Mouse (Mus musculus) large intestine, adult 2 months (tissue): ENCODE measurements at regions not wholly inside any gene's neighbourhood (a gene's known extent, or its start where the extent isn't known, plus 50 kb on each side); places are given as distances from the start of the nearest gene placed in this dataset.

Source experiments
- DNase-seq: peaks from one replicate; pipeline ENCODE4 v3.0.0-alpha.2; 2012; ENCODE audit warnings: low read depth, low spot score
- WGBS: fragments of 180-500 bp; shearing (Covaris S2); methylation state at CpG from one replicate; pipeline ENCODE4 v1.1.7; 2018; 5-methylcytosine and 5-hydroxymethylcytosine counted together

GRCm38 (mm10) chr13:16645311-16645710 lies 633.7 kb downstream of the Inhba start:
- 66% methylated on average over 3 of the region's 3 CpGs for WGBS
- DNase-seq = no peak

GRCm38 (mm10) chr13:16646056-16646455 lies 634.4 kb downstream of the Inhba start:
- DNase-seq = no peak

DNA sequence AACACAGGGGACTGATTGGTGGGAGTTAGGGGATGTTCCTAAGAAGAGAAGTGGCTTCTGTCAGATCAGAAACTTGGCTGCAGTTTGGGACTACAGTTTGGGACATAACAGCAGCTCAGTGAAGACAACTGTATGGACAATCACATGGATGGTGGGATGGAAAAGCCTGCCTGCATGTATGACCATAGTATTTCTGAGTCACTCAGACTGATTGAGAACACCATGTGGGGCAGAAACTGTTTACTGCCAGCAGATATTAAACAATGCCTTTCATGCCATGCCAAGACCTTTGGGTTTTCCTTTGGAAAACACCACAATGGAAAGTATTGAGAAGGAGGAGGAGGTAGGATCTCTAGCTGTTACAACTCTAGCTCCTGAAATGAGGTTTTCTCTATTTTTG lies 635.0 kb downstream of the Inhba start:
- no peak for DNase-seq

- no peak for DNase-seq
- 63% methylated on average over 4 of the region's 4 CpGs for WGBS
Measured at GRCm38 (mm10) chr13:16656110-16656509, 644.5 kb downstream of the Inhba start.

DNA sequence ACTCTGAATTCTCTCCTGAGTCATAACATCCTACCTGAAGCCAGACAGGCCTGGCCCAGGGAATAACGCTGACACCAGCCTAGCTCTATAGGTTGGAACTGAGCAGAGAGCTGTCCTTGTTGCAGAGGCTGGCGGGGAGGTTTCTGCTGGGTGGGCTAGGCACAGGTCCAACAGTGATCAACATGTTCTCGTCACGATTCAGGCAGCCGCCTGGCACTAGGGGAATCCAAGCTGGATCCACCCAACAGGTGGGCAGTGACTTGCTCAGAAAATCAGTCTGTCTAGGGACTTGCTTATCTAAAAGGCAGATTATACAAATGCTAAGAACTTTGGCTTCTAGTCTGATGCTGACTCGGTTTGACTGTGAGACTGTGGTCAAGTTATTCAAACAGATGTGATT lies 648.2 kb downstream of the Inhba start:
- 73% methylated on average over 6 of the region's 6 CpGs for WGBS
- no peak for DNase-seq

DNA sequence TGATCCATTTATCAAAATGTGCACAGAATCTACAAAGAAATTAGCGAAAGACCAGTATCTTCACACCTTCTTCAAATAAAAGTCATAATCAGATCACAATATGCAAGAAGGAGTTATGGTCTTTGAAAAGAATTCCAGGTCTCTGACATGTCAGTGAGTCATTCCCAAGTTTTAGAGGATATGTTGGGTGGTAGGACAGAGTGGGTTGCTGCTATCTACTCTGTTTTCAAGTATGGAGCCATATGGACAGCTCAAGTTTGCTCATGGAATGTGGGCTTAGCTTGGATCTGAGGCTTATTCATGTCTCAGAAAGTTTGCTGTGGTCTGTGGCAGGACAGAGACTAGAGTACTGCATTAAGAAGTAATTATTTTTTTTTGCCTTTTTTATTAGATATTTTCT lies 657.0 kb downstream of the Inhba start:
- no peak for DNase-seq
- 92% methylated on average over 1 of the region's 1 CpGs for WGBS

GRCm38 (mm10) chr13:16669281-16669680 lies 657.6 kb downstream of the Inhba start:
- 98% methylated on average over 1 of the region's 1 CpGs for WGBS
- no peak for DNase-seq

DNA sequence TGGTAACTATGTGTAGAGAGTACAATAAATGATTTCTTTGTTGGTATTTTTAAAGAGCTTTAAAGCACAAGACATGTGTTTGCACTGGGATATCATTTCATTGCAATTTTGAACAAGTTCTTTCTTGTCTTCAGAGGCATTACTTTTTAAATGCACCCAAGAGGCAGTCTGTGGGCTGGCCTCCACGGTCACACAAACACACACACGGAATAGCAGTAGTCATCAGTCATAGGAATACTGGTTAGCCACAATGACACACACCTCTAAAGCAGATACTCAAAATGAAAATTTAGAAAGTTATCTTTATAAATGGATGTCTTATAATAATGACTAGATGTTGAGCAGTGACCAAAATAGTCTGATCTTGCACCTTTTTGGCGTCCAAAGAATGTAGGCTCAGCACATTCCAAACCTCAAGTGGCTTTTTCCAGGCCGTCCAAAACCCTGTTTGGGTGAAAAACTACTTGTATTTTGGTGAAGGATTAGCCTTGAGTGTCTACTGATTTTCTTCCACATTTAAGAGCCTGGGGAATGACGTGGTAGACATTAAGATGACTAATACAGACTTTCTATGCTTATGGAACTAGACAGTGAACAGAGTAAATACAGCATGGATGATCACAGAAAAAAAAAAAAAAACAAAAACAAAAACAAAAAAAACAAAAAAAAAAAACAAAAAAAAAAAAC lies 658.5 kb downstream of the Inhba start:
- no peak for DNase-seq
- WGBS = 63% methylated on average over 5 of the region's 5 CpGs

- DNase-seq = no peak
Measured at GRCm38 (mm10) chr13:16670736-16671135, 659.1 kb downstream of the Inhba start.

- no peak for DNase-seq
- 80% methylated on average over 1 of the region's 1 CpGs for WGBS
Measured at GRCm38 (mm10) chr13:16676873-16677272, 665.2 kb downstream of the Inhba start.

DNA sequence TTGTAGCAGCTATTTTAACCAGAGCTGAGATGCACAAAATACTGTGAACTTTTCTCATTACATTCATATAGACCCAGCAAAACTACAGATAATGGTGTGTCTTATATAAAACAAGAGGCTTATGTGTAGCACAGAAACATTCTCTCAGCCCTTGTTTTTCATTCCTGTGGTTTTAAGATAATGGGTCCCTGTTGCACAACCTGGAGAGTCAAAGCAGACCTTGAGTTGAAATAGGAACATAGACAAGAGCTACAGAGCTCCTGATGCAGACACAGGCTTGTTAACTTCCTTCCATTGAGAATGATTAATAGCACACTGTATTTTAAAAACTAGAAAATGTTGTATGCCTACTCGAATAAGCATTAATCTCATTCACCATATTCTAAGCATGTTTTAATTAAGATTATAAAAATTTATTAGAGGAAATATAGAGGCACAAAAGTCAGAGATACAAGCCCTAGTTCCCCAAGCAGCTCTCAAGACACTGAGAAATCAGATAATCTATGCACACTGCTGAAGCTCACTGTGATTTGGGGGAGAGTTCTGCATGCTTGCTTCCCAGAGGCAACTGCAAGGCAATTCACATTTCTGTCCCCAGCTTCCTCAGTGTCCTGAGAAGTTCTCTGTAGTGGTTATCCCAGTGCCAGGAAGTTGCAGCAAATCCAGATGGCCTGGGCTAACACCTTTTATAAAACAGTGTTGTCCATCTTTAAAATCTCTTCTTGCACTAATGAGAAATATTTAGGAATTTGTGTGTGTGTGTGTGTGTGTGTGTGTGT lies 666.8 kb downstream of the Inhba start:
- no peak for DNase-seq
- WGBS = 66% methylated on average over 1 of the region's 1 CpGs

DNA sequence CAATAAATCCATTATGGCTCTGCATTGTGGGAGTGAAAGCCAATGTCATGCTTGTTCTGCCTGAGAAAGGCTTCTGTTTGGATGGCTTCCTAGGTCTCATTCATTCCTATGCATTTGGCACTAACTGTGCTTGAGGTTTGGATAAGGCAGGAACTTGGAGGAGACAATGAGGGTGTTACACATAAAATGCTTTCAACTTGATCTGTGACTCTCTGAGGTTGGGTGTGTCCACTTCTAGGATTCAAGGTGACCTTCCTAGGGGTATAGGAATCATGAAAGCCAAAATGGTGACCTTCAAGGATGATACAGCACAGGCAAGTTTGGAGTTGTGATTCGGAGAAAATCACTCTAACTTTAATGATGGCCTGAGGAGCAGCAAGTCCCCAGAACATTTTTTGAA lies 682.5 kb downstream of the Inhba start:
- no peak for DNase-seq
- WGBS = 92% methylated on average over 1 of the region's 1 CpGs

DNA sequence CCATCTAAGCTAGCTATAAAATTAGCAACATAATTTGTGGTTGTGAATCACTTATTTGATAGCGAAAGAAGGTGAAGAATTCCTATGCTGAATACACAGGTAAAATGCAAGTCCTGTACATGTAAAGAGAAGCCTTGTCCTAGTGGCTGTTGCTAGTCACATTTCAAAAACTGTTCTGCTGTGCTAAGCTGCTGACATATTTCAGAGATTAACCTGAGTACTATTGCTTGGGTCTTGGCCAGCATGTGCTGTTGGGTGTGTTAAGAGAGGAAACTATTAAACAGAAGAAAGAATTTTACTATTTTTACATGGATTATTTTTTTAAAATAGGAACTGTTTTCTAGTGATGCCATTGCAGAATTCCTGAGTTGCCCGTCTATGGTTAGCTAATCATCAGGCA lies 689.3 kb downstream of the Inhba start:
- no peak for DNase-seq
- WGBS = 83% methylated on average over 2 of the region's 2 CpGs

GRCm38 (mm10) chr13:16702138-16702537 lies 690.5 kb downstream of the Inhba start:
- WGBS = 47% methylated on average over 1 of the region's 1 CpGs
- no peak for DNase-seq

GRCm38 (mm10) chr13:16705217-16706104 lies 693.8 kb downstream of the Inhba start:
- DNase-seq = no peak
- WGBS = 70% methylated on average over 10 of the region's 10 CpGs

DNA sequence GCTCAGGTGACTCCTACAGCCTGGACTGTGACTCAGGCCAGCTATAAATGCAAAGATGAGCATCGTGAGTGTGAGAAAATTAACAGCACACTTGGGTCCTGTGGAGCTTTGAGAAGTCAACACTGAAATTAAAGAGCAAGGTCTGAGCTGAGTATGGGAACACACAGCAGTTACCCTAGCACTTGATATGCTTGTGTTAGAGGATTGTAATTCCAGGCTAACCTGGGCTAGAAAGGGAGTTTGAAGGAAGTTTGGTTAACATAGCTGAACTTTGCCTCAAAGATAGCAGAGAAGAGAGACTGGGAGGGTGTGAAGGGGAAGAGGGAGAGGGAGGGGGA lies 694.4 kb downstream of the Inhba start:
- WGBS = 20% methylated on average over 1 of the region's 1 CpGs

DNA sequence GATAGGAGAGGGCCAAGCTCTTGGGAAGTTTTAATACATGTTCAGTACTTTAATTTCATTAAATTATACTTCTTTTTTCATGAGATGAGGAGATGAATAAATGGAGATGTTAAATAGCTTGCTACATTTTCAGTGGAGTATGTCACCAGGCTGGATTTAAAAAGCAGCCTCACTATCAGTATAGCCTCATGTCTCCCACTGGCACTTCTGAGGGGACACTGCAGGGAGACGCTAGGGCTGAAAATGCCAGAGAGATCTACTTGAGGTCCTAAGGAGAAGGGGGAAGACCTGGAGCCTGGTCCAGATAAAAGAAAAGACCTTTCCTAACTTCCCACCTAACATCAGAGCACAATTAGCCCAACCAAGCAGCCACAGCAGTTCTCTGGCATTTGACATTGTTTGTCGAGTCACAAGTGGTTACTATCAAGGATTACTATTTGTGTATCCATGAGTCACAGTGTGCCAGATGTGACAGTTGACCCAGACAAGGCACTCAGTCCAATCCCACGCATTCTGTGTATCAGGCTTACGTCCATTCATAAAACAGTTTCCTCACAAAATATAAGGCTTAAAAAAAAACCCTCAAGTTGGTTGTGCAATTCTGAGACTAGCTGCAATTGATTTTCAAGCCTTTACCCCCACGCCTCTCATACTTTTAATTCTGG lies 703.8 kb downstream of the Inhba start:
- WGBS = 31% methylated on average over 5 of the region's 5 CpGs

More for the DNA sequence above, 694.4 kb downstream of the Inhba start:
- no peak for DNase-seq

GRCm38 (mm10) chr13:16716340-16716739 lies 704.7 kb downstream of the Inhba start:
- DNase-seq = no peak
- WGBS = 54% methylated on average over 6 of the region's 6 CpGs

More for the DNA sequence above, 703.8 kb downstream of the Inhba start:
- DNase-seq = no peak

GRCm38 (mm10) chr13:16716796-16717749 lies 705.4 kb downstream of the Inhba start:
- DNase-seq = no peak
- 78% methylated on average over 5 of the region's 5 CpGs for WGBS
